Mouse (Mus musculus) megakaryocyte, embryonic 14.5 days (primary cell): ENCODE data around the gene Tbcd.

Experiments
- FLI1 ChIP-seq: IDR thresholded peaks from 2 replicates; pipeline ENCODE4 v1.6.1; 2012; ENCODE audit warnings: low read length, inconsistent platforms, mixed read lengths
- GATA1 ChIP-seq: IDR thresholded peaks from 3 replicates; pipeline ENCODE4 v1.6.1; 2012; ENCODE audit warnings: mixed read lengths, low read length, inconsistent platforms, borderline replicate concordance

GRCm38 (mm10) chr11:121645394-121645793, 193.6 kb downstream of the Tbcd start:
- TF ChIP-seq FLI1 (no peak), GATA1 (no peak)
